Mouse (Mus musculus) bone marrow macrophage, adult 2 months (primary cell): ENCODE results near the gene Ubap2.

Source experiments
- CTCF ChIP-seq: IDR thresholded peaks from 2 replicates; pipeline ENCODE4 v1.5.1; 2012; ENCODE audit warnings: low read depth, mild to moderate bottlenecking, low read length, moderate library complexity
- POLR2A ChIP-seq: IDR thresholded peaks from 2 replicates; pipeline ENCODE4 v1.6.1; 2012; ENCODE audit warnings: mild to moderate bottlenecking, low read depth, low read length, borderline replicate concordance

DNA sequence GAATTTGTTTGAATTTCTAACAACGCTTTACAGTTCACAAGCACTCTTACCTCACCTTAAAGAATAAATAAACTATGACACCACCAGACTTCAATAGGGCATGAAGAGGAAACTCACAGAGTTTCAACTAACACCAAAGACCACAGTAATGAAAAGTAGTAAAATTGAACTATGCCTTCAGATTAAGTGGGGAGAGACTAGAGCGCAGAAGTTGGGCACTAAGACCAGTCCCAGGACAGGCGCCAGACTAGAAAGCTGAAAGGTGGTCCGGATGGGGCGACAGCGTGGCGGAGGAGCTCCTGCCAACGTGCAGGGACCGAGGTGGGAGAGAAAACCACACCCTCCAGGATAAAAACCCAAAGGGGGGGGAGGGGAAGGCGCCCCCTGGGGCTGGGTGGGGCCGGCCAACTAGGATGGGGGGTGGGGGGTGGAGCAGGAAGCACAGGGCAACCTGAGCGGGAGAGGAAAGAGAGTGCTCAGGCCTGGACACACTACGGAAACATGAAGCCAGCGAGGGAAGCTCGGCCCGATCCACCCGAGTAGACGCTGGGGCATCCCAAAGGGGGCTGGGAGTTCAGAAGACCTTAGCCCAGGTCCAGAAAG, 466 bp downstream of the Ubap2 start:
- TF ChIP-seq CTCF = no peak
- TF ChIP-seq POLR2A = no peak
